Mouse (Mus musculus): ENCODE measurements around the gene Tcam1. TPM values are rescaled to one million over a fixed set of nuclear protein-coding genes. Genes with fewer than 3 reads are reported as not detected.

Tcam1 gene
- polyA plus RNA-seq, 1 experiment: 0.15 TPM

GRCm38 (mm10) chr11:106255685-106256451 lies 20.6 kb upstream of the Tcam1 start, which contains the start of the genes Ftsj3 and Psmc5:
Gene Ftsj3, minus strand, starts transcription at chr11:106256079.
Gene Psmc5, plus strand, starts transcription at chr11:106256154.
- peak within 1 kb of the TSS; percentile 98 for H3ac ChIP-seq (ENCODE audit: control insufficient read depth, insufficient read length, low read depth)
- H3K4me3 ChIP-seq (ENCODE audit: insufficient read depth, poor library complexity, severe bottlenecking): peak within 1 kb of the TSS; percentile 78
- TF ChIP-seq MYOD1 (IDR thresholded peaks at IDR 0.05; ENCODE audit: control insufficient read depth, insufficient read length, low read depth) (no peak), CTCF (IDR thresholded peaks at IDR 0.05; ENCODE audit: control insufficient read depth, insufficient read depth, insufficient read length) (peak; percentile 16), CEBPB (IDR thresholded peaks at IDR 0.05; ENCODE audit: low read depth) (no peak), USF1 (IDR thresholded peaks at IDR 0.05; ENCODE audit: low read depth) (peak; percentile 5), MAX (IDR thresholded peaks at IDR 0.05) (peak; percentile 96), MYOG (IDR thresholded peaks at IDR 0.05; ENCODE audit: control insufficient read depth, extremely low read depth, insufficient read length) (no peak), FOSL1 (IDR thresholded peaks at IDR 0.05; ENCODE audit: insufficient read depth, low read length, poor library complexity, severe bottlenecking) (no peak)
- no peaks in the 10 kb centered on the region for H3K27me3 ChIP-seq (ENCODE audit: control insufficient read depth, insufficient read depth, insufficient read length)
- peaks cover 61% of the 10 kb centered on the region for H3K79me3 ChIP-seq (ENCODE audit: low read depth)
- peaks cover 68% of the 10 kb centered on the region for H3K36me3 ChIP-seq (ENCODE audit: control insufficient read depth, insufficient read depth)
- H3K79me2 ChIP-seq (ENCODE audit: control insufficient read depth, insufficient read depth): peaks cover 86% of the 10 kb centered on the region

GRCm38 (mm10) chr11:106256775-106257174 lies 19.7 kb upstream of the Tcam1 start:
- H3K79me3 ChIP-seq (ENCODE audit: low read depth): peaks cover 67% of the 10 kb centered on the region
- H3K36me3 ChIP-seq (ENCODE audit: control insufficient read depth, insufficient read depth): peaks cover 68% of the 10 kb centered on the region
- H3K4me3 ChIP-seq (ENCODE audit: insufficient read depth, poor library complexity, severe bottlenecking): peak overlapping the region; percentile 78
- H3K27me3 ChIP-seq (ENCODE audit: control insufficient read depth, insufficient read depth, insufficient read length): no peaks in the 10 kb centered on the region
- TF ChIP-seq FOSL1 (IDR thresholded peaks at IDR 0.05; ENCODE audit: insufficient read depth, low read length, poor library complexity, severe bottlenecking) (no peak), CEBPB (IDR thresholded peaks at IDR 0.05; ENCODE audit: low read depth) (no peak), USF1 (IDR thresholded peaks at IDR 0.05; ENCODE audit: low read depth) (no peak), MYOD1 (IDR thresholded peaks at IDR 0.05; ENCODE audit: control insufficient read depth, insufficient read length, low read depth) (no peak)
- peak overlapping the region; percentile 34 for H3ac ChIP-seq (ENCODE audit: control insufficient read depth, insufficient read length, low read depth)
- peaks cover 93% of the 10 kb centered on the region for H3K79me2 ChIP-seq (ENCODE audit: control insufficient read depth, insufficient read depth)

GRCm38 (mm10) chr11:106260826-106261450 lies 15.5 kb upstream of the Tcam1 start:
- H3K79me2 ChIP-seq (ENCODE audit: control insufficient read depth, insufficient read depth): peaks cover 56% of the 10 kb centered on the region
- H3K27me3 ChIP-seq (ENCODE audit: control insufficient read depth, insufficient read depth, insufficient read length): no peaks in the 10 kb centered on the region
- H3K79me3 ChIP-seq (ENCODE audit: low read depth): peaks cover 45% of the 10 kb centered on the region
- TF ChIP-seq MYOG (IDR thresholded peaks at IDR 0.05; ENCODE audit: control insufficient read depth, extremely low read depth, insufficient read length) (no peak), USF1 (IDR thresholded peaks at IDR 0.05; ENCODE audit: low read depth) (no peak), FOSL1 (IDR thresholded peaks at IDR 0.05; ENCODE audit: insufficient read depth, low read length, poor library complexity, severe bottlenecking) (no peak), CTCF (IDR thresholded peaks at IDR 0.05; ENCODE audit: control insufficient read depth, insufficient read depth, insufficient read length) (no peak)
- no peak overlapping the region for H3ac ChIP-seq (ENCODE audit: control insufficient read depth, insufficient read length, low read depth)
- no peak overlapping the region for H3K4me3 ChIP-seq (ENCODE audit: insufficient read depth, poor library complexity, severe bottlenecking)
- peaks cover 81% of the 10 kb centered on the region for H3K36me3 ChIP-seq (ENCODE audit: control insufficient read depth, insufficient read depth)

- H3ac ChIP-seq (ENCODE audit: control insufficient read depth, insufficient read length, low read depth): no peak overlapping the region
- H3K79me3 ChIP-seq (ENCODE audit: low read depth): peaks cover 24% of the 10 kb centered on the region
- no peak overlapping the region for H3K4me3 ChIP-seq (ENCODE audit: insufficient read depth, poor library complexity, severe bottlenecking)
- H3K27me3 ChIP-seq (ENCODE audit: control insufficient read depth, insufficient read depth, insufficient read length): no peaks in the 10 kb centered on the region
- TF ChIP-seq USF1 (IDR thresholded peaks at IDR 0.05; ENCODE audit: low read depth) (no peak), MAX (IDR thresholded peaks at IDR 0.05) (no peak), MYOG (IDR thresholded peaks at IDR 0.05; ENCODE audit: control insufficient read depth, extremely low read depth, insufficient read length) (no peak)
- peaks cover 42% of the 10 kb centered on the region for H3K79me2 ChIP-seq (ENCODE audit: control insufficient read depth, insufficient read depth)
- H3K36me3 ChIP-seq (ENCODE audit: control insufficient read depth, insufficient read depth): peaks cover 80% of the 10 kb centered on the region
Observed at GRCm38 (mm10) chr11:106263963-106264362, 12.5 kb upstream of the Tcam1 start.

- Histone ChIP-seq H3K79me3 (ENCODE audit: low read depth) (peaks cover 23% of the 10 kb centered on the region), H3K27me3 (ENCODE audit: control insufficient read depth, insufficient read depth, insufficient read length) (no peaks in the 10 kb centered on the region), H3K4me3 (ENCODE audit: insufficient read depth, poor library complexity, severe bottlenecking) (no peak overlapping the region), H3ac (ENCODE audit: control insufficient read depth, insufficient read length, low read depth) (no peak overlapping the region), H3K36me3 (ENCODE audit: control insufficient read depth, insufficient read depth) (peaks cover 74% of the 10 kb centered on the region), H3K79me2 (ENCODE audit: control insufficient read depth, insufficient read depth) (peaks cover 45% of the 10 kb centered on the region)
- TF ChIP-seq USF1 (IDR thresholded peaks at IDR 0.05; ENCODE audit: low read depth): no peak
- no peak for TF ChIP-seq CTCF (IDR thresholded peaks at IDR 0.05; ENCODE audit: control insufficient read depth, insufficient read depth, insufficient read length)
- TF ChIP-seq FOSL1 (IDR thresholded peaks at IDR 0.05; ENCODE audit: insufficient read depth, low read length, poor library complexity, severe bottlenecking): no peak
Observed at GRCm38 (mm10) chr11:106264988-106265387, 11.5 kb upstream of the Tcam1 start.

GRCm38 (mm10) chr11:106265570-106265969 lies 10.9 kb upstream of the Tcam1 start:
- Histone ChIP-seq H3K27me3 (ENCODE audit: control insufficient read depth, insufficient read depth, insufficient read length) (no peaks in the 10 kb centered on the region), H3K36me3 (ENCODE audit: control insufficient read depth, insufficient read depth) (peaks cover 72% of the 10 kb centered on the region)
- no peak for TF ChIP-seq MYOG (IDR thresholded peaks at IDR 0.05; ENCODE audit: control insufficient read depth, extremely low read depth, insufficient read length)
- TF ChIP-seq CTCF (IDR thresholded peaks at IDR 0.05; ENCODE audit: control insufficient read depth, insufficient read depth, insufficient read length): no peak
- no peak for TF ChIP-seq MAX (IDR thresholded peaks at IDR 0.05)
- TF ChIP-seq USF1 (IDR thresholded peaks at IDR 0.05; ENCODE audit: low read depth): no peak
- TF ChIP-seq CEBPB (IDR thresholded peaks at IDR 0.05; ENCODE audit: low read depth): no peak
- TF ChIP-seq MYOD1 (IDR thresholded peaks at IDR 0.05; ENCODE audit: control insufficient read depth, insufficient read length, low read depth): no peak
- no peak for TF ChIP-seq FOSL1 (IDR thresholded peaks at IDR 0.05; ENCODE audit: insufficient read depth, low read length, poor library complexity, severe bottlenecking)

More at GRCm38 (mm10) chr11:106265570-106265969, 10.9 kb upstream of the Tcam1 start:
- no peak overlapping the region for H3ac ChIP-seq (ENCODE audit: control insufficient read depth, insufficient read length, low read depth)
- no peak overlapping the region for H3K4me3 ChIP-seq (ENCODE audit: insufficient read depth, poor library complexity, severe bottlenecking)
- H3K79me2 ChIP-seq (ENCODE audit: control insufficient read depth, insufficient read depth): peaks cover 45% of the 10 kb centered on the region
- peaks cover 24% of the 10 kb centered on the region for H3K79me3 ChIP-seq (ENCODE audit: low read depth)

Measured in C2C12 (cell line).